ENCODE assay signal across 10 mouse cellular contexts in genomic region chr5:134102720-134103119, GRCm38 (mm10). TPM values are rescaled to one million over a fixed set of nuclear protein-coding genes. Genes with fewer than 3 reads are reported as not detected.
A peak's percentile ranks its signal among the peaks of the same experiment; 100 is the strongest.
DNase-seq lines count a peak whose midpoint lies in the region; ATAC-seq and TF ChIP-seq lines count a peak whose summit lies in the region.
"Had no signal": no experiment of that assay in that cellular context is flagged by ENCODE, and none has a peak within 500 bp of the region (broad histone marks: within the 10 kb centered on the region; RNA-seq: fewer than 3 reads in every experiment).

No protein-coding gene starts in this region.

- 0 out of 2 replicates have a peak, but pooled peaks cover 2% of the 10 kb centered on the region for H3K27me3 ChIP-seq in liver, embryonic 11.5 days (replicated peaks; ENCODE audit: control insufficient read depth, insufficient read depth, low read length)
- H3K27me3 ChIP-seq: limb, embryonic 13.5 days had no signal

- H3K27ac ChIP-seq in gastrocnemius, adult 2 months = peak overlapping the region; percentile 56; the same call in 1 of the 2 replicates
- H3K27ac ChIP-seq in macrophage = peak overlapping the region; percentile 46
- H3K27ac ChIP-seq in liver, embryonic 11.5 days (ENCODE audit: low read depth, low read length) = no peak overlapping the region; the same call in 1 of the 2 replicates
- H3K27ac ChIP-seq: limb, embryonic 13.5 days had no signal

- peak; percentile 15 for ATAC-seq in activated CD4-positive, CD25-positive, alpha-beta regulatory T cell, adult 4 months
- ATAC-seq in liver, embryonic 11.5 days (replicated peaks; ENCODE audit: low FRiP score) = no peak

- TF ChIP-seq CTCF in gastrocnemius, adult 2 months (IDR thresholded peaks at IDR 0.05) = no peak

- H3K79me2 ChIP-seq in macrophage (ENCODE audit: inconsistent target) = peaks cover 8% of the 10 kb centered on the region; the same call in 1 of the 2 replicates

- DNase-seq in gastrocnemius, adult 2 months = no peak
- DNase-seq in gastrocnemius, postnatal 36 days = no peak
- DNase-seq in 3134 (ENCODE audit: extremely low read depth, insufficient read length, low spot score) = peak; percentile 20
- DNase-seq in liver, embryonic 11.5 days (ENCODE audit: low spot score) = no peak
- DNase-seq in urinary bladder, postnatal 4 days (ENCODE audit: low spot score in 2 of 2) = no peak
- no peak for DNase-seq in cerebellum, adult 11 months
- DNase-seq: adrenal gland, adult 2 months had no signal

- H3K4me2 ChIP-seq in liver, embryonic 11.5 days = no peak overlapping the region

- 40% methylated on average over 6 of the region's 6 CpGs for WGBS in macrophage (ENCODE audit: missing documents)
- 57% methylated on average over 6 of the region's 6 CpGs for WGBS in liver, embryonic 11.5 days

- no peak overlapping the region for H3K4me3 ChIP-seq in gastrocnemius, adult 2 months
- H3K4me3 ChIP-seq in macrophage (ENCODE audit: inconsistent target) = no peak overlapping the region
- H3K4me3 ChIP-seq in liver, embryonic 11.5 days (ENCODE audit: low read depth, low read length) = no peak overlapping the region
- H3K4me3 ChIP-seq: limb, embryonic 13.5 days had no signal

- no peaks in the 10 kb centered on the region for H3K36me3 ChIP-seq in macrophage (ENCODE audit: inconsistent target)
- H3K36me3 ChIP-seq in liver, embryonic 11.5 days (ENCODE audit: control insufficient read depth, insufficient read depth, low read length) = no peaks in the 10 kb centered on the region

- H3K9ac ChIP-seq in liver, embryonic 11.5 days (ENCODE audit: low read depth, low read length) = no peak overlapping the region
- H3K9ac ChIP-seq: limb, embryonic 13.5 days had no signal

- H3K4me1 ChIP-seq in liver, embryonic 11.5 days (replicated peaks; ENCODE audit: control insufficient read depth, insufficient read depth, low read length) = peaks cover 3% of the 10 kb centered on the region; the same call in 1 of the 2 replicates

- intact Hi-C loops in gastrocnemius, adult 2 months (cut with DNase I) = no loop called here
- intact Hi-C loops in gastrocnemius, postnatal 36 days (cut with DNase I) = no loop called here

- H3K9me3 ChIP-seq in liver, embryonic 11.5 days (ENCODE audit: control insufficient read depth, low read length) = no peaks in the 10 kb centered on the region
- H3K9me3 ChIP-seq: limb, embryonic 13.5 days had no signal

RNA-seq across cellular contexts. Expression of gene Castor2, which starts 3.2 kb away (rescaled TPM):
- 10 to 100 TPM; 34.8 to 47.1 TPM for total RNA-seq in gastrocnemius, adult 2 months (2021)
- 10 to 100 TPM; 37.2 to 47.7 TPM for total RNA-seq in gastrocnemius, postnatal 36 days (2021)
- 1 to 10 TPM; 4.3 to 4.6 TPM for polyA plus RNA-seq in activated CD4-positive, CD25-positive, alpha-beta regulatory T cell, adult 4 months (2017; shearing (Covaris generic))
- 10 to 100 TPM in 16 of 26 experiments, 1 to 10 TPM in 9, under 1 TPM in 1; 0.77 to 29.1 (median 13.6) TPM for total RNA-seq in macrophage (2018; cell fraction: chromatin; rRNA removed)
- total RNA-seq in macrophage (2018; cell fraction: cytosol; rRNA removed) = 10 to 100 TPM; 10.6 to 30.0 (median 22.1) TPM
- total RNA-seq in macrophage (2018; cell fraction: nucleus; rRNA removed) = 10 to 100 TPM in 20 of 26 experiments, 1 to 10 TPM in 6; 3.7 to 34.1 (median 17.6) TPM
- polyA plus RNA-seq in macrophage (2018) = 14.3 to 22.1 TPM (median 22.1 TPM) in 3 replicates
- polyA plus RNA-seq in liver, embryonic 11.5 days (2014; fragmentation: Nextera tagmentation; extraction: Ambion mirVana) = 1.8 and 2.1 TPM in 2 replicates
